Mouse (Mus musculus) cortical plate, adult 2 months (tissue): ENCODE results near the gene Sh2d5. TPM values are rescaled to one million over a fixed set of nuclear protein-coding genes. Genes with fewer than 3 reads are reported as not detected.
A peak's percentile ranks its signal among the peaks of the same experiment; 100 is the strongest.

Experiments used
- H3K27ac ChIP-seq: fragments of 200-500 bp; 2 replicates; pipeline ENCODE4 v1.5.1; 2012; ENCODE audit warnings: low read length, control low read depth, inconsistent platforms; ENCODE audit not compliant: insufficient read depth
- H3K4me1 ChIP-seq: fragments of 200-500 bp; 2 replicates; pipeline ENCODE4 v1.6.1; 2011; ENCODE audit warnings: low read length; ENCODE audit not compliant: control insufficient read depth, insufficient read depth
- H3K4me3 ChIP-seq: fragments of 200-500 bp; 2 replicates; pipeline ENCODE4 v1.5.1; 2011; ENCODE audit warnings: mild to moderate bottlenecking, low read length, control low read depth; ENCODE audit not compliant: insufficient read depth
- CTCF ChIP-seq: fragments of 200-500 bp; IDR thresholded peaks from 2 replicates; pipeline ENCODE4 v1.5.1; 2011; ENCODE audit warnings: mild to moderate bottlenecking, control low read depth, low read length; ENCODE audit not compliant: insufficient read depth; ENCODE audit errors: extremely low read depth
- POLR2A ChIP-seq: fragments of 200-500 bp; IDR thresholded peaks from 2 replicates; pipeline ENCODE4 v1.6.1; 2011; ENCODE audit warnings: mild to moderate bottlenecking, low read length, control low read depth; ENCODE audit not compliant: insufficient read depth; ENCODE audit errors: extremely low read depth
- polyA plus RNA-seq: library from polyadenylated mRNA; depleted of rRNA; stranded (reverse); fragments of >200 nt; gene quantifications from 2 replicates; pipeline ENCODE4 v1.2.3, GENCODE M21; 2012

Sh2d5 gene
- polyA plus RNA-seq, 1 experiment = 93.2 TPM

GRCm38 (mm10) chr4:138217951-138218685 is 32.1 kb upstream of the Sh2d5 start:
- Histone ChIP-seq H3K27ac (no peak overlapping the region; the same call in 1 of the 2 replicates), H3K4me1 (peaks cover 7% of the 10 kb centered on the region), H3K4me3 (peak overlapping the region; percentile 69)
- TF ChIP-seq POLR2A = no peak
- no peak for TF ChIP-seq CTCF

- TF ChIP-seq POLR2A (no peak), CTCF (no peak)
- Histone ChIP-seq H3K4me1 (peaks cover 7% of the 10 kb centered on the region), H3K4me3 (no peak overlapping the region), H3K27ac (no peak overlapping the region)
These were observed 30.9 kb upstream of the Sh2d5 start for GRCm38 (mm10) chr4:138219331-138219730.

GRCm38 (mm10) chr4:138220761-138221160 is 29.4 kb upstream of the Sh2d5 start:
- TF ChIP-seq POLR2A = no peak
- TF ChIP-seq CTCF = no peak
- Histone ChIP-seq H3K27ac (no peak overlapping the region), H3K4me3 (no peak overlapping the region), H3K4me1 (peaks cover 7% of the 10 kb centered on the region)

- H3K4me1 ChIP-seq = peaks cover 7% of the 10 kb centered on the region
- H3K4me3 ChIP-seq = no peak overlapping the region
- no peak for TF ChIP-seq CTCF
- no peak for TF ChIP-seq POLR2A
- no peak overlapping the region for H3K27ac ChIP-seq
These were observed 28.8 kb upstream of the Sh2d5 start for GRCm38 (mm10) chr4:138221406-138221805.

GRCm38 (mm10) chr4:138222396-138222795 is 27.8 kb upstream of the Sh2d5 start:
- no peak overlapping the region for H3K27ac ChIP-seq
- no peak overlapping the region for H3K4me3 ChIP-seq
- TF ChIP-seq POLR2A (no peak), CTCF (no peak)
- H3K4me1 ChIP-seq = peaks cover 7% of the 10 kb centered on the region

GRCm38 (mm10) chr4:138223623-138224022 is 26.6 kb upstream of the Sh2d5 start:
- TF ChIP-seq CTCF (no peak), POLR2A (no peak)
- no peak overlapping the region for H3K27ac ChIP-seq
- H3K4me3 ChIP-seq = no peak overlapping the region
- peaks cover 5% of the 10 kb centered on the region for H3K4me1 ChIP-seq

GRCm38 (mm10) chr4:138246756-138247665 is 3.2 kb upstream of the Sh2d5 start:
- TF ChIP-seq POLR2A (no peak), CTCF (no peak)
- peak overlapping the region; percentile 2; the same call in 1 of the 2 replicates for H3K27ac ChIP-seq

GRCm38 (mm10) chr4:138251819-138252218 is 1.6 kb downstream of the Sh2d5 start:
- no peak overlapping the region for H3K27ac ChIP-seq
- TF ChIP-seq CTCF = no peak
- 0 out of 2 replicates have a peak, but pooled peaks have one; percentile 14 for TF ChIP-seq POLR2A
- peaks cover 6% of the 10 kb centered on the region; the same call in 1 of the 2 replicates for H3K4me1 ChIP-seq
- peak overlapping the region; percentile 79 for H3K4me3 ChIP-seq

More at GRCm38 (mm10) chr4:138246756-138247665, 3.2 kb upstream of the Sh2d5 start:
- Histone ChIP-seq H3K4me3 (no peak overlapping the region), H3K4me1 (peaks cover 5% of the 10 kb centered on the region; the same call in 1 of the 2 replicates)

- Histone ChIP-seq H3K27ac (no peak overlapping the region), H3K4me3 (peak overlapping the region; percentile 79), H3K4me1 (peaks cover 6% of the 10 kb centered on the region; the same call in 1 of the 2 replicates)
- TF ChIP-seq CTCF (no peak), POLR2A (no peak)
These were observed 2.0 kb downstream of the Sh2d5 start for GRCm38 (mm10) chr4:138252231-138252630.
